Mouse (Mus musculus) C2C12 (cell line): ENCODE data around the gene Chrnb1.

ENCODE experiments used
- CEBPB ChIP-seq: IDR thresholded peaks from one replicate; pipeline ENCODE4 v1.6.1; 2011; ENCODE audit warnings: low read depth, mild to moderate bottlenecking, control low read depth, moderate library complexity
- CTCF ChIP-seq: IDR thresholded peaks from one replicate; pipeline ENCODE4 v1.5.1; 2011; ENCODE audit not compliant: control insufficient read depth, insufficient read depth, insufficient read length
- FOSL1 ChIP-seq: IDR thresholded peaks from one replicate; pipeline ENCODE4 v1.8.0; 2011; ENCODE audit warnings: mild to moderate bottlenecking, low read length; ENCODE audit not compliant: poor library complexity, insufficient read depth, severe bottlenecking
- MAX ChIP-seq: IDR thresholded peaks from one replicate; pipeline ENCODE4 v1.6.1; 2011; ENCODE audit warnings: mild to moderate bottlenecking, control low read depth
- MYOG ChIP-seq: IDR thresholded peaks from one replicate; pipeline ENCODE4 v1.6.1; 2011; ENCODE audit not compliant: control insufficient read depth, insufficient read length; ENCODE audit errors: extremely low read depth
- USF1 ChIP-seq: IDR thresholded peaks from one replicate; pipeline ENCODE4 v1.6.1; 2011; ENCODE audit warnings: low read depth, mild to moderate bottlenecking, control low read depth, moderate library complexity

DNA sequence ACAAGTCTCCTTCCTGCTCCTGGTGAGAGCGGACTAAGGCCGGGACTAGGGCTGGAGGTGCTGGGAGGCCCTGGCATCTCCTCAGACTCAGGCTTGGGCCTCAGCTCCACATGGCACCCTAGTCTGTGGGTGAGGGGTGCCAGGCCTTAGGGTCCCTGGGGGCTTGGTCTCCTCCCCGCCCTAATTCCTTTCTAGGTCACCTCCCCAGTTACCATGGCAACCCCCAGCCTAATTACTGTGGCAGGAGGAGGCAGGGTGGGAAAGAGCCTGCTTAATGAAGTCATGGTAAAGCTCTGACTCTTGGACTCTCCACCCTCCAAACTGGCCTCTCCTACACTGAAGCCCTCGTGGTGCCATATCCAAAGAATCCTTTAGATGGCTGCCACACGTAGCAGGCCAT, 33.1 kb upstream of the Chrnb1 start:
- TF ChIP-seq CTCF (no peak), CEBPB (no peak), USF1 (no peak), MAX (no peak), FOSL1 (no peak), MYOG (no peak)
